In the genomic region with DNA sequence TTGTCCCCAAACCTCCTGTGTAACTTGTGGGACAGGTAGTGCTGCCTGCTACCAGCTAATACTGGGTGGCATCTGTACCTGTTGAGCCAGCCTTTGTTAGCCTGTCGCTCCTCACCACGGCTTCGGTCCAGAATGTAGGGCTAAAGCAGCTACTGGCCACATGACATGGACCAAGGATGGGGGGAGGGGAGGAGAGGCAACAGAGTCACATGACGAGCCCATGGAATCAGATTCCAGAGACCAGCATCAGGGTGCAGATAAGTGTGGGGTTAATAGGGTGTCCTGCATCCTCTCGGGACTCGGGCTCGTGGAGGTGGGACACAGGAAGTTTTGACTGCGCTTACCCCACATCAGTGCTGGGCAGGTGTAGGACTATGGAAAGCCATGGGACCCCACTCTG, we compare ENCODE assay signal across 25 mouse cellular contexts.
"Had no signal": no experiment of that assay in that cellular context is flagged by ENCODE, and none has a peak within 500 bp of the region (broad histone marks: within the 10 kb centered on the region; RNA-seq: fewer than 3 reads in every experiment).

No protein-coding gene starts in this region.

- H3K4me2 ChIP-seq: heart, embryonic 12.5 days; heart, embryonic 15.5 days; hindbrain, embryonic 12.5 days; hindbrain, embryonic 14.5 days; intestine, embryonic 15.5 days; limb, embryonic 12.5 days; liver, embryonic 11.5 days; liver, embryonic 13.5 days; liver, embryonic 15.5 days had no signal

- H3K9ac ChIP-seq: heart, embryonic 12.5 days; heart, embryonic 15.5 days; hindbrain, embryonic 12.5 days; hindbrain, embryonic 14.5 days; intestine, embryonic 15.5 days; limb, embryonic 12.5 days; liver, embryonic 13.5 days; liver, embryonic 15.5 days had no signal

- H3K4me1 ChIP-seq: heart, embryonic 12.5 days; heart, embryonic 15.5 days; hindbrain, embryonic 12.5 days; intestine, embryonic 15.5 days; limb, embryonic 12.5 days; liver, embryonic 13.5 days; liver, embryonic 15.5 days had no signal

- H3K27me3 ChIP-seq: heart, embryonic 15.5 days; hindbrain, embryonic 12.5 days; intestine, embryonic 15.5 days; limb, embryonic 12.5 days; liver, embryonic 13.5 days; liver, embryonic 15.5 days had no signal

- H3K27ac ChIP-seq: gastrocnemius, adult 2 months; heart, adult 2 months; heart, embryonic 15.5 days; hindbrain, embryonic 10.5 days; hindbrain, embryonic 12.5 days; hindbrain, embryonic 14.5 days; intestine, embryonic 15.5 days; left cerebral cortex, adult 2 months; limb, embryonic 10.5 days; limb, embryonic 12.5 days; liver, embryonic 13.5 days; liver, embryonic 15.5 days had no signal

- DNase-seq: gastrocnemius, adult 2 months; gastrocnemius, postnatal 10 days; gastrocnemius, postnatal 25 days; heart, adult 2 months; heart, postnatal 14 days; heart, postnatal 36 days; kidney, adult 18-20 months; kidney, postnatal 10 days; kidney, postnatal 4 days; liver; liver, embryonic 13.5 days had no signal

- H3K4me3 ChIP-seq: gastrocnemius, adult 2 months; heart, adult 2 months; heart, embryonic 12.5 days; heart, embryonic 15.5 days; hindbrain, embryonic 10.5 days; hindbrain, embryonic 12.5 days; intestine, embryonic 15.5 days; left cerebral cortex, adult 2 months; limb, embryonic 10.5 days; limb, embryonic 12.5 days; liver, embryonic 13.5 days; liver, embryonic 15.5 days had no signal

- H3K36me3 ChIP-seq: heart, embryonic 12.5 days; heart, embryonic 15.5 days; hindbrain, embryonic 10.5 days; hindbrain, embryonic 12.5 days; intestine, embryonic 15.5 days; limb, embryonic 10.5 days; limb, embryonic 12.5 days; liver, embryonic 13.5 days; liver, embryonic 15.5 days had no signal

- ATAC-seq: hindbrain, embryonic 16.5 days; inflammation-experienced regulatory T-cells, adult 6 months; intestine, embryonic 15.5 days; intestine, postnatal 0 days had no signal

- H3K9me3 ChIP-seq: heart, embryonic 12.5 days; heart, embryonic 15.5 days; hindbrain, embryonic 10.5 days; intestine, embryonic 15.5 days; limb, embryonic 10.5 days; limb, embryonic 12.5 days; liver, embryonic 13.5 days; liver, embryonic 15.5 days had no signal
